Mouse (Mus musculus) liver, postnatal 0 days (tissue): ENCODE measurements around the gene Zfp511. TPM values are rescaled to one million over a fixed set of nuclear protein-coding genes. Genes with fewer than 3 reads are reported as not detected.
A peak's percentile ranks its signal among the peaks of the same experiment; 100 is the strongest.

Source experiments
- ATAC-seq: fragments of 200-750 bp; cut with Nextera tagmentation; 2 replicates; pipeline ENCODE4 v1.8.0; 2017; ENCODE audit warnings: mild to moderate bottlenecking, moderate library complexity
- DNase-seq: peaks from one replicate; pipeline ENCODE4 v3.0.0-alpha.2; 2016
- H3K27ac ChIP-seq: fragments of 300-500 bp; sonication (generic); 2 replicates; pipeline ENCODE4 v1.5.1; 2014; ENCODE audit warnings: antibody characterized with exemption, moderate library complexity, mild to moderate bottlenecking, low read depth
- H3K27me3 ChIP-seq: fragments of 300-500 bp; sonication (generic); 2 replicates; pipeline ENCODE4 v1.6.1; 2014; ENCODE audit warnings: low read length, control low read depth, mixed read lengths; ENCODE audit not compliant: insufficient read depth
- H3K36me3 ChIP-seq: fragments of 300-500 bp; sonication (generic); replicated peaks from 2 replicates; pipeline ENCODE4 v1.6.1; 2014; ENCODE audit warnings: mild to moderate bottlenecking, control low read depth, low read length, moderate library complexity, mixed read lengths; ENCODE audit not compliant: insufficient read depth
- H3K4me1 ChIP-seq: fragments of 300-500 bp; sonication (generic); 2 replicates; pipeline ENCODE4 v1.6.1; 2014; ENCODE audit warnings: antibody characterized with exemption, mild to moderate bottlenecking, control low read depth; ENCODE audit not compliant: insufficient read depth
- H3K4me2 ChIP-seq: fragments of 300-500 bp; sonication (generic); 2 replicates; pipeline ENCODE4 v1.6.1; 2014; ENCODE audit warnings: low read depth, mild to moderate bottlenecking, low read length, moderate library complexity, mixed read lengths
- H3K4me3 ChIP-seq: fragments of 300-500 bp; sonication (generic); 2 replicates; pipeline ENCODE4 v1.5.1; 2014; ENCODE audit warnings: low read depth, low read length
- H3K9ac ChIP-seq: fragments of 300-500 bp; sonication (generic); replicated peaks from 2 replicates; pipeline ENCODE4 v1.6.1; 2014; ENCODE audit warnings: mild to moderate bottlenecking, moderate library complexity
- H3K9me3 ChIP-seq: fragments of 300-500 bp; sonication (generic); 2 replicates; pipeline ENCODE4 v1.6.1; 2016; ENCODE audit warnings: mild to moderate bottlenecking, control low read depth, low read length, mixed read lengths
- CTCF ChIP-seq: sonication (generic); IDR thresholded peaks from 2 replicates; pipeline ENCODE4 v1.5.1; 2016; ENCODE audit warnings: antibody characterized with exemption, low read depth
- EP300 ChIP-seq: IDR thresholded peaks from 2 replicates; pipeline ENCODE4 v1.6.1; 2016; ENCODE audit warnings: antibody characterized with exemption, low read depth, mild to moderate bottlenecking
- WGBS: fragments of 180-500 bp; shearing (Covaris S2); extraction: QIAGEN DNeasy Blood & Tissue Kit; methylation state at CpG from one replicate; pipeline ENCODE4 v1.1.7; 2014; ENCODE audit not compliant: insufficient replicate concordance; 5-methylcytosine and 5-hydroxymethylcytosine counted together
- polyA plus RNA-seq: library from polyadenylated mRNA; unstranded; fragments of >200 nt; fragmentation: Nextera tagmentation; extraction: Ambion mirVana; gene quantifications from 2 replicates; pipeline ENCODE4 v1.2.1, GENCODE M21; 2015

Gene Zfp511
- polyA plus RNA-seq, 1 experiment from 2014 or later: 10.7 TPM

DNA sequence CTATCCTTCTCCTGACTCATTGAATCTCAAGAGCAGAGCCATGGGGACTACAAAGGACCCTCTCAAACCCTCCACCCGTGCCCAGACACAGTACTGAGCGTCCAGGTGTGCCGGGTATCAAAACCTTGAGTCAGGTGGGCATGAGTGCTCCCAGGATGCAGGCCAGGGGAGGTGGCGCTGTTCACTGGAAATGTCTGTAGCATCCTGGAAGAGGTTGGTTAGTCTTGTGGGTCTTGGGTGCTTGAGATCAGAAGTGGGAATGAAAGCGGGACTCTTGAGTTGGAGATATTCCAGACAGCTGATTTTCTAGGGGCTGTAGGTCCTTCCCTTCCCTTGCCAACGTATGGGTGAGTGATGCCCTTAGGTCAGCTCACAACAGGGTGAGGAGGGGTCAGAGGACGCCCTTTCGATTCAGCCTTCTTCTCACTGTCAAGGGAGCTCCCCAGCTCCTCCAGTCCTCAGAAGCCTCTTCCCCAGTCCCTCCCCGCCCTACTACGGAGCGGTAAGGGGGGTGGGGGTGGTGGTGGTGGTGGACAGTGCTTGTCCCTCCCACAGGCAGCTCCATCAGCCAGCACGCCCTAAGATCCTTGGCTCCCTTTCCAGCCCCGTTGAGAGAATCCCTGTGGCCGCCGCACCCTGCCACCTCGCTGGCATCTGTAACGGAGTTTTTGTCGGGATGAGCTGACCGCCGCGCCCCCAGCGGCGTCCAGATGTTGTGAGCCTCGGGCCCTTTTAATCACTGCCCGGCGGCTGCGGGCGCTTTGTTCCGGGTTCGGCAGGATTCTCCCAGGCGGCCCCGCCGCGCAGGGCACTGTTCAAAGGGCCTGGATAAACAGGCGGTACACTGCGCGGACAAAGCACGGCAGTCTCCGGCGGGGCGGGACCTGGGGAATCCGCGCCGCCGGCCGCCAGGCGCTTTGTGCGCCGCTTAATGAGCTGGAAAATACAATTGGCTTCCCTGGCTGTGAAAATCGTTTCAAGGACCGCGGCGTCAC, 21.5 kb downstream of the Zfp511 start:
- WGBS: 6% methylated on average over 53 of the region's 53 CpGs
- Histone ChIP-seq H3K4me1 (peaks cover 8% of the 10 kb centered on the region), H3K9me3 (no peaks in the 10 kb centered on the region; the same call in 1 of the 2 replicates), H3K4me3 (peak overlapping the region; percentile 25), H3K27ac (no peak overlapping the region), H3K27me3 (peaks cover 69% of the 10 kb centered on the region), H3K9ac (no peak overlapping the region), H3K36me3 (no peaks in the 10 kb centered on the region), H3K4me2 (peak overlapping the region; percentile 62)
- peak; percentile 25 for DNase-seq
- peak; percentile 33; the same call in 1 of the 2 replicates for ATAC-seq
- TF ChIP-seq CTCF (0 out of 2 replicates have a peak, but pooled peaks have one; percentile 2), EP300 (no peak)

DNA sequence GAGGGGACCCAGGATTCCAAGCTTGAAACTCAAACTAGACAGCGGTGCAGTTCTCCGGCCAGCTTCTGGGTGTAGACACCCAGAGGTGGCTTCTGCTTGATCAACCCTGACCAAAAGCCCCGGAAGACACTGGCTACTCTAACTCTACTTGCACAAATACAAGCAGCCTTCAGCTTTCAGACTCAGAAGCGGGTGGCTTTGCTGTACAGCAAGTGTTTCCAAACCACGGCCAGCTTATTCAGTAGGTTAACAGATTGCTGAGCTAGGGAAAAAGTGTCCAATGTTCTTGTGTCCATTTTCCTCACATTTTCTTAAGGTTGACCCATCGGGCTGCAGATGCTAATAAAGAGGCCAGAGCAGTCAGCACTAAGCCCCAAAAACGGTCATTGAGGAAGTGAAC, 22.3 kb downstream of the Zfp511 start:
- H3K27me3 ChIP-seq: peaks cover 73% of the 10 kb centered on the region
- peaks cover 8% of the 10 kb centered on the region for H3K4me1 ChIP-seq
- no peak overlapping the region for H3K27ac ChIP-seq
- H3K4me2 ChIP-seq: no peak overlapping the region
- H3K4me3 ChIP-seq: no peak overlapping the region
- WGBS: 19% methylated on average over 7 of the region's 7 CpGs
- DNase-seq (no peak), ATAC-seq (no peak)
- H3K36me3 ChIP-seq: no peaks in the 10 kb centered on the region
- H3K9ac ChIP-seq: no peak overlapping the region
- no peaks in the 10 kb centered on the region; the same call in 1 of the 2 replicates for H3K9me3 ChIP-seq
- TF ChIP-seq EP300 (no peak), CTCF (no peak)

DNA sequence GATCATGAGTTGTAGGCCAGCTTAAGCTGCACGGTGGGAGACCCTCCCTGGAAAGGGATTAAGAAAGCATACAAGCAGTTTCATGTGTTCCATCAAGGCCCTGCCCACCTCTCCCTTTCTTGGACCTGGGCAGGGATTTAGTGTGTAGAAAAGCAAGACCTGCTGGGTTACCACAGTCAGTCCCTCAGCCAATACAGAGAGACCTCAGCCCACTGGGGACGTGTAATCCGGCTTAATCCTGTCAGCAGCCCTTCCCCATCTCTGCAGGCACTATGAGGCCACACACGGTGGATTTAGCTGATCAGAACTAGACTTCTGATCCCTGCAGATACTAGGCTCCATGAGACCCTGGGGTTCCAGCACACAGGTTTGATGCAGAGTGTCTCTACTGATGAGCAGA, 23.4 kb downstream of the Zfp511 start:
- 38% methylated on average over 4 of the region's 4 CpGs for WGBS
- H3K27ac ChIP-seq: no peak overlapping the region
- H3K4me2 ChIP-seq: no peak overlapping the region
- H3K27me3 ChIP-seq: peaks cover 80% of the 10 kb centered on the region
- H3K9me3 ChIP-seq: no peaks in the 10 kb centered on the region; the same call in 1 of the 2 replicates
- no peak for TF ChIP-seq CTCF
- no peak for TF ChIP-seq EP300
- ATAC-seq (no peak), DNase-seq (no peak)
- H3K36me3 ChIP-seq: no peaks in the 10 kb centered on the region
- H3K9ac ChIP-seq: no peak overlapping the region
- peaks cover 8% of the 10 kb centered on the region for H3K4me1 ChIP-seq
- H3K4me3 ChIP-seq: no peak overlapping the region

DNA sequence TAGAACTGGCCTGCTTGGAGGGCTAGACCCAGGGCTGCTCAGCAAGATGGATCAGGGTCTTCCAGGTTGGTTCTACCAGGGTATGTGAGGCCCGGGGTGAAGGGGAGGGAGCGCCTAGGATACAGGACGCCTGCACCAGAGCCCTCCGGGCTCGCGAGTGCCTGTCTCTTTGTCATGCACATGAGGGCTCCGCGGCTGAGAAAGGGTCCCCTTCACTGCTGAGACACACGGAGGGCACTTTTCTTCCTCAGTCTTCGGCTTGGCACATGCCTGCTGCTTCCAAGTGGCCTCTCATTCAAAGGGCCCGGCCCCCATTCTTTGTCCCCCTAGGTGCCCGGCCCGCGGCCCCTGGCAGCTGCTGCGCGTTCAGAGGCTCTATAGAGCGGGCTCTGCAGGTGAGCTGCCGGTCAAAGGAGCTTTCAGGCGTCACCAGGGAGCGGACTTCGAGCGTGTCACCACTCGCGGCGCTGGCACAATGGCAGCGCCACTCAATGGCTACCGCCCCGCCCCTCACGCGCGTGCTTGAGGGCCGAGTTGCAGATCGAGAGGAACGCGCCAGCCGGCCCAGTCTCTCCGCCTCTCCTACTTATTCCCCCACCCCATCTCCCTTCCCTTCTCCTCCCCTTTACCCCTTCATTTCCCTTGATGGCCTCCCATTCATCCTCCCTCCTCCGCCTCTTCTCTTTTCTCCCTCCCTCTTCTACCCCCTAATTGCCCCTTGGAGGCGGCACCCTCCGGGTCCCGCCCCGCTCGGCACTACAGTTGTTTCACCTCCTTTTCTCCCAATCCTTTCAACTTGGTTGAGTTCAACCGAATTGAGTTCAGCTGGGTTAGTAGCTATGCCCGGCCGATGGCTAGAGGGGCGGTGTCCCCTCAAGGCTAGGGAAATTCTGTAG, 25.0 kb downstream of the Zfp511 start:
- Histone ChIP-seq H3K4me1 (peaks cover 8% of the 10 kb centered on the region), H3K27me3 (peaks cover 82% of the 10 kb centered on the region), H3K36me3 (no peaks in the 10 kb centered on the region), H3K9ac (no peak overlapping the region), H3K9me3 (no peaks in the 10 kb centered on the region), H3K4me3 (peak overlapping the region; percentile 17; the same call in 1 of the 2 replicates), H3K27ac (no peak overlapping the region), H3K4me2 (peak overlapping the region; percentile 26; the same call in 1 of the 2 replicates)
- TF ChIP-seq EP300 (no peak), CTCF (no peak)
- ATAC-seq (peak; percentile 45; the same call in 1 of the 2 replicates), DNase-seq (peak; percentile 28)
- WGBS: 3% methylated on average over 47 of the region's 47 CpGs

DNA sequence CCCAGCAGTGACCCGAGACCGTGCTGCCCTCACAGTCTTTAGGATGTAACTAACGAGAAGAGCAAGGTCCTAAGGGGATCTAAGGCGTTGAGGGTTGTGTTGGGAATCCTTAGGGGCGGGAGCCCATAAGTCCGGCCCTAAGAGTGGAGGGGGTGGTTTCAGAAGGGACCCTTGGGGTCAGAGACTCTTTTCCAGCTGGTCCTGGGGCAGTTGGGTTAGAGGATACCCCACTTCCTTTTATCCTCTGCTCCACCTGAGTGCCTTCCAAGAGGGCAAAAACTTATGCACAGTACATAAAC, 25.6 kb downstream of the Zfp511 start:
- TF ChIP-seq CTCF (no peak), EP300 (no peak)
- H3K27ac ChIP-seq: no peak overlapping the region
- H3K4me3 ChIP-seq: no peak overlapping the region
- H3K36me3 ChIP-seq: no peaks in the 10 kb centered on the region
- H3K9ac ChIP-seq: no peak overlapping the region
- WGBS: 10% methylated on average over 6 of the region's 6 CpGs
- no peaks in the 10 kb centered on the region for H3K9me3 ChIP-seq
- 0 out of 2 replicates have a peak overlapping the region, but pooled peaks have one; percentile 26 for H3K4me2 ChIP-seq
- peaks cover 8% of the 10 kb centered on the region for H3K4me1 ChIP-seq
- ATAC-seq (no peak), DNase-seq (no peak)
- H3K27me3 ChIP-seq: peaks cover 76% of the 10 kb centered on the region

DNA sequence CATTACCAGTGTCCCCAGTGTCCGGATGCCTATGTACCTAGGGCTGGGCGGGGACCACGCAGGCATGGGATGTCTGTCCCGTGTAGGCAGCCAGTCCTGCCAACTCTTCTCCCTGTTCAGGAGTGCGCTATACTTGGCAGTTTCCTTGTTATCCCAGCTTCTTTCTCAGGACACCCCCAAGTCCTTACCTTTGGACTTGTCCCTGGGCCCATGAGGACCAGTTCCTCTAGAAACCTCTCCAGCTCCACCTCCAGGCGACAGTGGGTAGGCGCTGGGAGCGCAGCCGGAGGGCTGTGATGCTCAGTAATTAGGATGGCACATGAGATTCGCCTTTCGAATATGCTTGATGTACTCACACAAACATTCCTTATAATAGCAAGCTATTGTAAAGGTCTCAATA, 26.1 kb downstream of the Zfp511 start:
- ATAC-seq: no peak
- Histone ChIP-seq H3K27me3 (peaks cover 70% of the 10 kb centered on the region), H3K4me3 (no peak overlapping the region), H3K9me3 (no peaks in the 10 kb centered on the region), H3K4me2 (no peak overlapping the region), H3K27ac (no peak overlapping the region), H3K4me1 (peaks cover 8% of the 10 kb centered on the region), H3K9ac (no peak overlapping the region), H3K36me3 (no peaks in the 10 kb centered on the region)
- 24% methylated on average over 11 of the region's 11 CpGs for WGBS
- DNase-seq: peak; percentile 36
- TF ChIP-seq CTCF: peak; percentile 45; the same call in 1 of the 2 replicates
- TF ChIP-seq EP300: no peak
